Mouse (Mus musculus) lung, adult 18-20 months (tissue): Measurements from ENCODE around the gene Kat5.
A peak's percentile ranks its signal among the peaks of the same experiment; 100 is the strongest.

Source experiments
- DNase-seq, 2 experiments: peaks; one replicate each; pipeline ENCODE4 v3.0.0; 2022; ENCODE audit warnings: mixed read lengths in 2 of 2

Kat5 gene

DNA sequence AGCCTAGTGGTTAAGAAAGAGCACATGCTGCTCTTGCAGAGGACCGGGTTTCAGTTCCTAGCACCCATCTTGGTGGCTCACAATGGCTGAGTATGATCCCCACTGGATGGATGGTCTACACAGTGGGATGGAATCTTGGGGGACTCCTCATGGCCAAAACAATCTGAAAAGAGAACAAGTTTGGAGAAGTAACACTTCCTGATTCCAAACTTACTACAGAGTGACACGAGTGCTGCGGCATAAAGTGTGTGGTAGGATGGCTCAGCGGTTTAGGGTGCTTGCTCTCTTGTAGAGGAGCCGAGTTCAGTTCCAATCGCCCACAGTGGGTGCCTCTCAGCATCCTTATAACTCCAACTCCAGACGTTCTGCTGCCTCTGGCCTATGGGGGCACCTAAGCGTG lies 15.3 kb upstream of the Kat5 start:
- no peak for DNase-seq

GRCm38 (mm10) chr19:5621884-5622283 lies 11.8 kb upstream of the Kat5 start:
- no peak for DNase-seq

DNA sequence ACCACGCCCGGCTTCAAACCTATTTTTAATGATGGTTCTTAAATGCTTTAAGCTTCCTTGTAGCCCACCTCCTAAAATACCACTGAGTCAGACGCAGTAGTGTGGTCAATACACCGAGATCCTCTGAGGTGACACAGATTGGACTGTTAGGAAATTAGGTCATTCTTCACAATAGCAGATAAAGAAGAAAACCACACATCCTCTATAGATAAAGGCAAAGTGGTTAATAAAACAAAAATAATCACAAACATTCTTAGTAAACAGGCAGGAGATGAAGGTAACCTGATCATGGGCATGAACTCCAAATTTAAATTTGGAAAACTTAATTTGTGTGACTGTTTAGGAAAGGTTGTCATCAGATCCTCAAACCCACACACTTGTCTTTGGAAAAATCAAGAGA lies 10.0 kb upstream of the Kat5 start:
- no peak for DNase-seq

DNA sequence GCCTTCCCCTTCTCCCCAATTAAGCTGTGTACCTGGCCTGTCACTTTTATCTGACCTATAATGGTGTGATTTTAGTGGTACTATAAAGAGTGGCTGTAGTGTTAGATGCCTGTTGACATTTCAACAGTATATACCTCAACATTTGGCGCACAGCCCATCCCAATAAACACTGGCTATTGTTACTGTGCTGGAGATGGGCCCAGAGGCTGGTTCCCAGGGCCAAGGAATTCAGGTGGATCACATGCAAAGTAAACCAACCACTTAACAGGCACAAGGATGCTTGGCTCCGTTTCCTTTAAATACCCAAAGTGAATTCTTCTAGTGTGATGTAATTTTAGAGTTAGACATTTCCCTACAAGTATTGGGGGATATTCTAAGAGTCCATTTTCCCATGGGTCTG lies 4.9 kb upstream of the Kat5 start:
- DNase-seq: peak; percentile 88 to 90

DNA sequence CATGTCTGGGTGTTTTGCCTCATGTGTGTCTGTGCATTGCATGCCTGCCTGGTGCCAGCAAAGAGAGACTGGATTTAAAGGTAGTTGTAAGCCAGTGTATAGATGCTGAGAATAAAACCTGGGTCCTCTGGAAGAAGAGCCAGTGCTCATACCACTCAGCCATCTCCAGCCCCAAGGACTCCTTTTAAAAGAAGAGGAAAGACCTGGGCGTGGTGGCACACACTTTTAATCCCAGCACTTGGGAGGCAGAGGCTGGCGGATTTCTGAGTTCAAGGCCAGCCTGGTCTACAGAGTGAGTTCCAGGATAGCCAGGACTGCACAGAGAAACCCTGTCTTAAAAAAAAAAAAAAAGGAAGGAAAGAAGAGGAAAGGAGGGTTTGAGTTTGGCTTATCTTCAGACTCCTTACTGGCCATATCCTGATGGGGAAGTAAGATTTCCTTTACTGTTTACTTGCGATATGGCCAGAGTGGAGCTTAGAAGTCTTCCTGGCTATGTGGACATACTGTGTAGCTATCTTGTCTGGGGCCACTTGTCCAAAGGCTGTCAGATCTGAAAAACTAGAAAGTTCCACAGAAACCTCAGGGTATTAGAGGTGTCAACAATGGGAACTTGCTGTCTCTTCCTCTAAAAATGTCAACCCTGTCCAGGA lies 2.9 kb upstream of the Kat5 start:
- DNase-seq: no peak

DNA sequence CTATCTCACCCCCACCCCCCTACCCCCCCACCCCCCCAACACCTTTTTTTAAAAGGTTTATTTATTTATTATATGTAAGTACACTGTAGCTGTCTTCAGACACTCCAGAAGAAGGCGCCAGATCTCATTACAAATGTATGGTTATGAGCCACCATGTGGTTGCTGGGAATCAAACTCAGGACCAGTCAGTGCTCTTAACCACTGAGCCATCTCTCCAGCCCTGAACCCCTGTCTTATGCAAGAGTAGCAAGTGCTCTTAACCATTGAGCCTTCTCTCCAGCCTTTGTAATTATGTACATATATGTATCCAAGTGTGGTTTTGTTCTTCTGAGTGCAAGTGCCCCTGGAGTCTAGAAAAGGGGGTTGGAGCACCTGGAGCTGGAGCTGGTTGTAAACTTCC lies 1.9 kb upstream of the Kat5 start:
- peak in 1 of 2 experiments; percentile 46 for DNase-seq

GRCm38 (mm10) chr19:5609171-5609546 lies 878 bp downstream of the Kat5 start:
- no peak for DNase-seq

DNA sequence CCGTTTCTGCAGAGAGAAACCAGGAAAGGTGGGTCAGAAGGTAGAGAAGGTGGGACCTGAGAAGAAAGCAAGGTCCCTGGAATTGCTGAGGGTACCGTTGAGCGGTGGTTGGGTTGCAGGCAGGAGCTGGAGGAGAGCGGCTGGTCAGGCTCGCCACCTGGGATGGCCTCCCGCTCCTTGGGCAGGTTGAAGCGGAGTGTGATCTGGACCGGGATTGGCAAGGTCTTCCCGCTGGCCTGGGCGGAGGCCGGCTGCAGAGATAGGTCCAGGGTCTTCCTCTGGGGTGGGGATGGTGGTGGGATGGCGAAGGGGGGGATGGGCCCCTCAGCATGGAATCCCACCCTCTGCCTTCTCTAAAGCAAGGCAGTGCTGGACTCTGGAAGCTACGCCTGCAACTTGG lies 1.3 kb downstream of the Kat5 start:
- no peak for DNase-seq

- DNase-seq: no peak
Observed at GRCm38 (mm10) chr19:5607705-5608410, 2.2 kb downstream of the Kat5 start.

DNA sequence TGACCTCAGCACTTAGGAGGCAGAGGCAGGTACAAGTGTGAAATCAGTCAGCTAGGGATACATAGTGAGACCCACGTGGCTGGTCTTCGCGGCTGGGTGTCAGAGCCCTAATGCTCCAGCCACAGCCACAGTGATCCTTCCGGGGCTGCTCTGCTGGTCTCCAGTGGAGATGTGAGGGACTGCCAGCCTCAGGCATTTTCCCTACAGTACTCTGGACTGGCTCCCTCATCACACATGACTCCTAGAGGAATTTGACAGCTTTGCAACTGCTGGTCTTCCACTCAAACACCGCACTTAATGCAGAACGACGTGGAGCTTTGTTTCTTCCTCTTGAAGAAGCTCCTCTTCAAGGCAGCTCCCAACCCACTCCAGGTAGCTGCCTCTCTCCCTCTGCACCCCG lies 3.8 kb downstream of the Kat5 start:
- no peak for DNase-seq

DNA sequence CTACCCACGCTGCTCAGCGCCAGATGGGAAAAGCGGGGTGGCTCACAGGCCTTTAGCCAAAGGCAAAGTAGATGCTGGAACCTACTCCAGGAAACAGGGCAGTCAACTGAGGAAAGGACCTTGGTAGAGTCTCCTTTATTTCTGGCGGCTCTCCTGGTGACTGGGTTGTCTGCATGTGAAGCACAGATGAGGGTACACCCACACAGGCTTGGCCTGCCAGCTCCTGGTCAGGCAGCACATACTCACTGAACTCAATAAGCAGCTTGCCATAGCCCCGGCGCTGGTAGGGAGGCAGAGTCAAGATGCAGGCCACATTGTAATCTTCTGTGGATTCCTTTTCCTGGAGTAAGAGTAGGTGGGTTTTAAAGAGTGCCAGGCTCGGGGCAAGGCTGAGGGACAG lies 4.9 kb downstream of the Kat5 start:
- no peak for DNase-seq

GRCm38 (mm10) chr19:5603664-5604063 lies 6.4 kb downstream of the Kat5 start:
- no peak for DNase-seq

- peak; percentile 79 to 82 for DNase-seq
Observed at GRCm38 (mm10) chr19:5601752-5602541, 8.1 kb downstream of the Kat5 start, which contains the start of gene Rnaseh2c. Rnaseh2c (plus strand) TSS chr19:5601873.

DNA sequence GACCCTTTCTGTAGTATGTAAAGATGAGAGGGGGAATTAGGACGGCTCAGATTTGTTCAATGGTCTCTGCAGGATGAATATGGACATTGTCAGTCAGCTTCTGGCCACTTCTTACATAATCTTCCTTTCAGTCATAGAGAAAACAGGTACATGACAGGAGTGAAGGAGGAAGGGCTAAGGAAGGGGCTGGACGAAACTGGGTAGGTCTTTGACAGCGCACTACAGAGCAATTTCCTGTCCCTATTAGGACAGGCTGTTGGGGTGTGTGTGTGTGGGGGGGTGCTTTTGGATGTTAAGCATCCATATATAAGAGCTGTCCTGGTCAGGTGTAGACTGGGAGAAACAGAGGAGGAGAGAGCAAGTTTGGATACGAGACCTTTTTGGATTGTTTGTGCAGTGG lies 10.8 kb downstream of the Kat5 start:
- no peak for DNase-seq

- DNase-seq: no peak
Observed at GRCm38 (mm10) chr19:5591888-5592287, 18.1 kb downstream of the Kat5 start.

DNA sequence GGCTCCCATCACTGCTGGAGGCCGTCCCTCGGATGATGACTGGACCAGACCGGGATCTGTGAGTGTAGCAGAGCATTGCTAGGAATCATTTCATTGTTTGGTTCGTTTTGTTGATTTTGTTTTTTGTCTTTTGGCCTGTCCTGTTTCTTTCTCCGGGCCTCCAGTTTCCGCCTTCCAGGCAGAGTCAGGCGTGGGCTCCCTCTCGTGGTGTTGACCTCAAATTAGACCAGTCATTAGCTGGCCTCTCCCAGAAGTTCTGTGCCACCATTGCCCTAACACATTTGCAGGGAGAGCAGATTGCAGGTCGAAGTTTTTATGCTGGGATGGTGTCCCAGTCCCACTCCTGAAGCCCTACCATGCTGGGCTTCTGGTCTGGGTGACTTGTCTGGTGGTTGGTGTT lies 20.9 kb downstream of the Kat5 start:
- DNase-seq: no peak

DNA sequence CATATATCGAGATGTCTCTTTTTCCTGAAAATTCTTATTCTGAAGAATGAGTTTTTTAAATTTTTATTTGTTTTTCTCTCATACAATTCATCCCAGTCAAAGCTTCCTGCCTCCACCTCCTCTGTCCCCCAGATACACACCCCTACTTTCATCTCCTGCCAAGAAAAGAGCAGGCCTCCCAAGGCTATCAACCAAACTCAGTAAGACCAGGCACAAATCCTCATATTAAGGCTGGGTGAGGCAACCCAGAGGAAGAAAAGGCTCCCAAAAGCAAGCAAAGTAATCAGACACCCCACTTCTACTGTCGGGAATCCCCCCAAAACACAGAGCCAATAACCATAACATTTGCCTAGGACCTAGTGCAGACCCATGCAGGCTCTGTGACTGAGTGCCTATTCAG lies 28.0 kb downstream of the Kat5 start:
- no peak for DNase-seq

- DNase-seq: no peak
Observed at GRCm38 (mm10) chr19:5580776-5581175, 29.3 kb downstream of the Kat5 start.

- no peak for DNase-seq
Observed at GRCm38 (mm10) chr19:5579971-5580370, 30.1 kb downstream of the Kat5 start.

- DNase-seq: no peak
Observed at GRCm38 (mm10) chr19:5575336-5575735, 34.7 kb downstream of the Kat5 start.

DNA sequence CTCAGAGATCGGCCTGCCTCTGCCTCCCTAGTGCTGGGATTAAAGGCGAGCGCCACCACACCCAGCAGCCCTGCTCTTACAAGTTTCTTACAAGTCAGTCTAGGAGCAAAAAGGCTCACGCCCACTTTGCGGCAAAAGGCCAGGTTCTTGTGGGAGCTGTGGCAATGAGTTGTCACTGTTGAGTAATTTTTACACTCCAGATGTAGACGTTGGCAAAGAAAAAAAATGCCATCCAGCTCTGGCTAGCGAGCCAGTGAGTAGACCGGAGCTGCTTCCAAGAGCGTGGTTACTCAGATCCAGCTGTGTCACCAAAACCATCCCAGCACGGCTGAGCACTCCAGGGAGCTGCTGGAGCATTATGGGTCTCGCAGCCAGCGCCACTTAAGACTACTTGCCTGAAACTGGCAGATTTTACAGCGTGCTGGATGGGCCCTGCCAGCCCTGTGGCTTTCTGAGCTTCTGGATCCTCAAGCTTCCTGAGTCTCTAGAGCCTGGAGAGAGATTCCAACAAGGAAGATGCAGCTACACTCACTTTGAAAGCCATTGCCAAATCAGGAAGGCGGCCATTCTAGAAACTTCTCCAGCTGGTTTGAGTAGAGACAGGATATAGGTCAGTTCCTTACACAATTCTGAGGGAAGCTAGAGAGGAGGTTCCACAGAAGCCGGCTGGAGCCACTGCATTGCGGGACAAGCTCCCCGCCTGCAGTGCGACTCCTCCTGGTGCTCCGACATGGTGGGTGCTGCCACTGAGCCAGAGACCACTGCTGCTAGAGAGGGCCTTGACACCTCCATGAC lies 37.5 kb downstream of the Kat5 start:
- peak; percentile 86 to 87 for DNase-seq

GRCm38 (mm10) chr19:5571831-5572230 lies 38.2 kb downstream of the Kat5 start:
- peak in 1 of 2 experiments; percentile 51 for DNase-seq
